10 mouse cellular contexts compared by ENCODE assay signal in the genomic region with DNA sequence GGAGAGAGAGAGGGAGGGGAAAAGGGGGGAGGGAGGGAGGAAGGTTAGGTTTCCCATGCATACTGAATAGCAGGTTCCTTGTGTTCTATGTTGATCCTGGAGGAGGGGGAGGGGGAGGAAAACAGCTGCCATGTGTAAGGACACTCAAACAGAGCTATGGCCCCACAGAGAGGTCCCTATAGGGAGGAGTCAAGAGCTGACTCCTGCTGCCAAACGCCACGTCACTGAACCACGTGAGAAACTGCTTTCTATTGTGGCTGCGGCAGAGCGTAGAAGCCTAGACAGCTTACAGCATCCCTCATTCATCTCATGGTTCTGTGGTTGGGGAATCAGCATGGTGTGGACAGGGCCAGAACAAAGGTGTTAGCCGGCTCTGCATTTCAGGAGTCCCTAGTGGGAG. TPM values are rescaled to one million over a fixed set of nuclear protein-coding genes. Genes with fewer than 3 reads are reported as not detected.
DNase-seq lines count a peak whose midpoint lies in the region; ATAC-seq and TF ChIP-seq lines count a peak whose summit lies in the region.
"Had no signal": no experiment of that assay in that cellular context is flagged by ENCODE, and none has a peak within 500 bp of the region (broad histone marks: within the 10 kb centered on the region; RNA-seq: fewer than 3 reads in every experiment).

No protein-coding gene starts in this region.

- H3K27ac ChIP-seq in lung, postnatal 0 days (ENCODE audit: low read length) = no peak overlapping the region
- no peak overlapping the region for H3K27ac ChIP-seq in forebrain, embryonic 12.5 days
- H3K27ac ChIP-seq in liver, embryonic 12.5 days = no peak overlapping the region
- no peak overlapping the region for H3K27ac ChIP-seq in liver, embryonic 11.5 days (ENCODE audit: low read depth, low read length)
- H3K27ac ChIP-seq: liver, embryonic 14.5 days had no signal

- H3K9me3 ChIP-seq in lung, postnatal 0 days (ENCODE audit: low read length) = no peaks in the 10 kb centered on the region
- no peaks in the 10 kb centered on the region for H3K9me3 ChIP-seq in forebrain, embryonic 12.5 days
- H3K9me3 ChIP-seq in liver, embryonic 12.5 days (replicated peaks) = no peaks in the 10 kb centered on the region
- H3K9me3 ChIP-seq in liver, embryonic 11.5 days (ENCODE audit: control insufficient read depth, low read length) = no peaks in the 10 kb centered on the region

- 53% methylated on average over 6 of the region's 6 CpGs for WGBS in lung, postnatal 0 days
- WGBS in lung, adult 2 months = 57% methylated on average over 6 of the region's 6 CpGs
- 43% methylated on average over 6 of the region's 6 CpGs for WGBS in forebrain, embryonic 12.5 days
- WGBS in liver, embryonic 12.5 days (ENCODE audit: insufficient replicate concordance) = 72% methylated on average over 6 of the region's 6 CpGs
- WGBS in liver, embryonic 11.5 days = 68% methylated on average over 6 of the region's 6 CpGs

- TF ChIP-seq CTCF in lung, postnatal 0 days (IDR thresholded peaks at IDR 0.05) = no peak
- no peak for TF ChIP-seq CTCF in lung, adult 2 months (IDR thresholded peaks at IDR 0.05; ENCODE audit: insufficient read depth, low read length)

- TF ChIP-seq POLR2A in lung, adult 2 months (IDR thresholded peaks at IDR 0.05; ENCODE audit: borderline replicate concordance, extremely low read depth, low read depth, low read length) = no peak

- peak; percentile 35 for DNase-seq in lung, postnatal 0 days (ENCODE audit: low spot score)
- no peak for DNase-seq in lung, adult 2 months
- peak; percentile 71 for DNase-seq in mesoderm, embryonic 11.5 days (ENCODE audit: low read depth, low spot score)
- DNase-seq in liver, embryonic 11.5 days (ENCODE audit: low spot score) = no peak

- no peak overlapping the region for H3K4me2 ChIP-seq in lung, postnatal 0 days (replicated peaks; ENCODE audit: low read depth, low read length)
- H3K4me2 ChIP-seq in forebrain, embryonic 12.5 days = 0 out of 2 replicates have a peak overlapping the region, but pooled peaks have one; percentile 6
- no peak overlapping the region for H3K4me2 ChIP-seq in liver, embryonic 12.5 days
- H3K4me2 ChIP-seq in liver, embryonic 11.5 days = no peak overlapping the region

- no peaks in the 10 kb centered on the region for H3K36me3 ChIP-seq in lung, postnatal 0 days (ENCODE audit: insufficient read depth, low read length)
- H3K36me3 ChIP-seq in forebrain, embryonic 12.5 days (replicated peaks) = no peaks in the 10 kb centered on the region
- H3K36me3 ChIP-seq in liver, embryonic 12.5 days = no peaks in the 10 kb centered on the region
- no peaks in the 10 kb centered on the region for H3K36me3 ChIP-seq in liver, embryonic 11.5 days (ENCODE audit: control insufficient read depth, insufficient read depth, low read length)

- TF ChIP-seq EP300 in lung, postnatal 0 days (IDR thresholded peaks at IDR 0.05) = no peak

- H3K4me3 ChIP-seq in lung, postnatal 0 days (ENCODE audit: low read depth, low read length) = no peak overlapping the region
- H3K4me3 ChIP-seq in lung, adult 2 months (replicated peaks; ENCODE audit: extremely low read depth, low read depth, low read length) = no peak overlapping the region
- no peak overlapping the region for H3K4me3 ChIP-seq in forebrain, embryonic 12.5 days (replicated peaks)
- H3K4me3 ChIP-seq in liver, embryonic 12.5 days = no peak overlapping the region
- no peak overlapping the region for H3K4me3 ChIP-seq in liver, embryonic 11.5 days (ENCODE audit: low read depth, low read length)

- 0 out of 2 replicates have a peak, but pooled peaks have one; percentile 12 for ATAC-seq in lung, postnatal 0 days
- peak; percentile 81 for ATAC-seq in forebrain, embryonic 12.5 days (ENCODE audit: low FRiP score)
- ATAC-seq in CD4-positive, CD25-positive, alpha-beta regulatory T cell, adult 4 months = no peak
- ATAC-seq in liver, embryonic 12.5 days = no peak
- no peak for ATAC-seq in liver, embryonic 11.5 days (replicated peaks; ENCODE audit: low FRiP score)

- H3K9ac ChIP-seq in lung, postnatal 0 days (replicated peaks; ENCODE audit: low read depth) = no peak overlapping the region
- H3K9ac ChIP-seq in forebrain, embryonic 12.5 days = no peak overlapping the region
- H3K9ac ChIP-seq in liver, embryonic 12.5 days = no peak overlapping the region
- no peak overlapping the region for H3K9ac ChIP-seq in liver, embryonic 11.5 days (ENCODE audit: low read depth, low read length)
- H3K9ac ChIP-seq: liver, embryonic 14.5 days had no signal

- H3K4me1 ChIP-seq in lung, postnatal 0 days (ENCODE audit: insufficient read depth, low read depth, low read length) = no peaks in the 10 kb centered on the region
- no peaks in the 10 kb centered on the region for H3K4me1 ChIP-seq in lung, adult 2 months (ENCODE audit: control insufficient read depth, insufficient read depth, low read length)
- H3K4me1 ChIP-seq in forebrain, embryonic 12.5 days = peaks cover 18% of the 10 kb centered on the region
- no peaks in the 10 kb centered on the region for H3K4me1 ChIP-seq in liver, embryonic 12.5 days
- H3K4me1 ChIP-seq in liver, embryonic 11.5 days (replicated peaks; ENCODE audit: control insufficient read depth, insufficient read depth, low read length) = no peaks in the 10 kb centered on the region

- H3K27me3 ChIP-seq in lung, postnatal 0 days (replicated peaks; ENCODE audit: insufficient read depth, low read length) = no peaks in the 10 kb centered on the region
- H3K27me3 ChIP-seq in forebrain, embryonic 12.5 days = no peaks in the 10 kb centered on the region
- no peaks in the 10 kb centered on the region; the same call in none of the 2 replicates for H3K27me3 ChIP-seq in liver, embryonic 12.5 days (replicated peaks)
- H3K27me3 ChIP-seq in liver, embryonic 11.5 days (replicated peaks; ENCODE audit: control insufficient read depth, insufficient read depth, low read length) = no peaks in the 10 kb centered on the region

RNA-seq across cellular contexts. Expression of a gene that starts 52.3 kb away (rescaled TPM):
- polyA plus RNA-seq in lung, postnatal 0 days (2015; fragmentation: Nextera tagmentation; extraction: Ambion mirVana) = not detected in 2 replicates
- polyA plus RNA-seq in lung, adult 2 months (2012; rRNA removed) = not detected in 2 replicates
- polyA plus RNA-seq in forebrain, embryonic 12.5 days (2016; fragmentation: Nextera tagmentation; extraction: Ambion mirVana) = not detected in 2 replicates
- not detected for polyA plus RNA-seq in CD4-positive, CD25-positive, alpha-beta regulatory T cell, adult 4 months (2017; shearing (Covaris generic))
- not detected in 2 replicates for polyA plus RNA-seq in liver, embryonic 12.5 days (2016; fragmentation: Nextera tagmentation; extraction: Ambion mirVana)
- polyA plus RNA-seq in liver, embryonic 11.5 days (2014; fragmentation: Nextera tagmentation; extraction: Ambion mirVana) = not detected in 2 replicates
- polyA plus RNA-seq: cortical plate, adult 2 months; intestine, embryonic 14.5 days had no signal

Comparison
In these comparisons a context has a peak if more than half of its experiments do, and no peak if none do; other contexts are left out.
1. DNase-seq: peak in lung, postnatal 0 days (single experiment) and mesoderm, embryonic 11.5 days (single experiment); none in lung, adult 2 months (single experiment) and liver, embryonic 11.5 days (single experiment).
2. ATAC-seq: peak in lung, postnatal 0 days (single experiment) and forebrain, embryonic 12.5 days (single experiment); none in CD4-positive, CD25-positive, alpha-beta regulatory T cell, adult 4 months (single experiment), liver, embryonic 12.5 days (single experiment) and liver, embryonic 11.5 days (single experiment).